Mouse (Mus musculus) right cerebral cortex, adult 18-20 months (tissue): Measurements from ENCODE around the gene Ing3.

Experiments
- DNase-seq: peaks from one replicate; pipeline ENCODE4 v3.0.0; 2022; ENCODE audit warnings: mixed read lengths

Ing3 gene

GRCm38 (mm10) chr6:21993070-21993469 is 43.7 kb downstream of the Ing3 start:
- no peak for DNase-seq

GRCm38 (mm10) chr6:21998131-21998530 is 48.8 kb downstream of the Ing3 start:
- DNase-seq = no peak

GRCm38 (mm10) chr6:21999025-21999424 is 49.7 kb downstream of the Ing3 start:
- DNase-seq = no peak

- DNase-seq = no peak
Measured at GRCm38 (mm10) chr6:22000086-22000485, 50.7 kb downstream of the Ing3 start.

- DNase-seq = no peak
Measured at GRCm38 (mm10) chr6:22000881-22001280, 51.5 kb downstream of the Ing3 start.

DNA sequence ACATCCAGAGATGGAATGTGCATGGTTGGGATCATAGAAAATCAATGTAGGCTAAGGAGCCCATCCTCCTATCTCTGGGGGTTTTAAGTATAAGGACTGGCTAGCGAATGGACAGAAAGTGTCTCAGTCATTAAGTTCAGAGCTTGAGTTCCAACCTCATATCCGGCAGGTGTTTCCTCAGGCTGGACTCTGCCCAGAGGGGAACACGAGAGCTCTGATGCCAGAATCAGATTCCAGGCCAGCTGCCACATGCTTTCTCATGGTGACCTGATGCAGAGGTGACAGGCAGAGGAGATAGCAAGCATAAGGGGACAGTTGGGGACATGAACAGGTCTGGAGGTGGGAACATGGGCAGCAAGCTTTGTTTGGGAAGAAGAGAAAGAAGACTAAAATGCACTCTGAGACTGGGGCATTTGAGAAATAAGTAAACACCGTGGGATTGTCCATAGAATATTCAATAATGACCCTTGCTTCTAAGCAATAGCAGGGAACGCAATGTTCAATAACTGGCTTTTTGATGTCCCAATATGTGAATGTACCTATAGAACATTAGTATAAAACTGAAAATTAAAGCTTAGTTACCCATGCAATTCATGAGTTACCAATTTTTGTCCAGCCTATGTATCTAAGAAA is 52.0 kb downstream of the Ing3 start:
- DNase-seq = no peak

DNA sequence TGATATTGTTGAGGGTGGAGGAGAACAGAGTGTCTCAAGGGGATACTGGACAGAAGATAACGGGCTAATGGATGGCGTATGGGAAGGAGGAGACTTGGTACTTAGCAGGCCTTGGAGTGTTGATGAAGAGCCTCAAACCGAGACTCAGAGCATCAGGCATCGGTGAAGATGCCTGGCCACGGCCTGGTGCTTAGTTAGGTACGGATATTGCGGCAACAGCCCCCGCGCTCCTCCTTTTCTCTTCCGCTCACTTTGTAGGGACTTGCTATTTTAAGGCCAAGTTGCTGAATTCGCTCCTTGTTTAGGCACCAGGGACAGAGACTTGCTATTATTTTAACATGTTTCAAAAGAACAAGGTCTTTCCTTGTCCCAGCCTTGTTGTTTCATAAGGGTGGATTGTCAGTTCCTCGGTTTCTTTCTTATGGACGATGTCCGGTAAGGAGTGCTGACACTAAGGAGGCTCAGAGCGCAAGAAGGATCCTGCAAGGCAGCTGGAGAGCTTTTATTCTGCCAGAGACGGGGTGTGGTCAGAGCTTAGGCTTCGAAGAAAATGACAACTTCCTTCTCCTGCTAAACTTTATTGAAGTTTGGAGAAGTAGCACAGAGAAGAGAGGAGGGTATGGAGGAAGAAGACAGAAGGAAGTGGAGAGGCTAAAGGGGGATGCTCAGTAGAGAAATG is 53.3 kb downstream of the Ing3 start:
- DNase-seq = no peak

- DNase-seq = no peak
Measured at GRCm38 (mm10) chr6:22003200-22003587, 53.8 kb downstream of the Ing3 start.

GRCm38 (mm10) chr6:22003959-22004543 is 54.7 kb downstream of the Ing3 start:
- DNase-seq = no peak

DNA sequence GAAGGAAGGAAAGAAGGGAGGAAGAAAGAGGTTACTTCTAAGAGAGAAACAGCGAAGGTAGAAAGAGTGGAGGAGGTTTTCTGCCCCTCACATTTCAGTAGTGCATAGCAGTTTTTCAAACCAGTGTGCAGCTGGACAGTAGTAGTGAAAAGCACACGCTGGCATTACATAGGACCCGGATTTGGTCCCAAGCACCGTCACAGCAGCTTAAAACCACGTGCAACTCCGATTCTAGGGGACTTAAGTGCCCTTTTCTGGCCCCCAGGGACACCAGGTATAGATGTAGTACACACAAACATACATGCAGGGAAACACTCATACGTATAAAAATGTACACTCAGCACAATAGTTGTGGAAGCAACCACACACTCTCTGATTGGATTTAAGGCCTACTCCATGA is 59.0 kb downstream of the Ing3 start:
- DNase-seq = no peak

GRCm38 (mm10) chr6:22010258-22010657 is 60.9 kb downstream of the Ing3 start:
- no peak for DNase-seq

GRCm38 (mm10) chr6:22010761-22011281 is 61.5 kb downstream of the Ing3 start:
- no peak for DNase-seq

- no peak for DNase-seq
Measured at GRCm38 (mm10) chr6:22011546-22011945, 62.2 kb downstream of the Ing3 start.

DNA sequence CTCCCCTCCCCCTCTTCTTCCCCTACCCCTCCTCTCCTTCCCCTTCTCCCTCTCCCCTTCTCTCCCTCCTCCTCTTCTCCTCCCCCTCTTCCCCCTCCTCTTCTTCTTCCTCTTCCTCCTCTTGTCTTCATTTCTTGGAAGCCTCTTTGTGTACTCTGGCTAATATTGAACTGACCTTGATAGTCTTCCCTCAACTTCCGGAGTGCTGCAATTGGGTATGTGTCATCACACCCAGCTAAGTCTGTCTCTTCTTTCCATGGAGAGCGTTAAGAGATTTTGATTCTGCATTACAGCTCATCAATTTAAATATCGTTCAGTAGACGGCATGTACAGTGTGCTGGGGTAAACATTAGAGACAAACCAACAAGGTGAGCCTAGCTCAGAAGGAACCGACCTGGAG is 62.7 kb downstream of the Ing3 start:
- no peak for DNase-seq

DNA sequence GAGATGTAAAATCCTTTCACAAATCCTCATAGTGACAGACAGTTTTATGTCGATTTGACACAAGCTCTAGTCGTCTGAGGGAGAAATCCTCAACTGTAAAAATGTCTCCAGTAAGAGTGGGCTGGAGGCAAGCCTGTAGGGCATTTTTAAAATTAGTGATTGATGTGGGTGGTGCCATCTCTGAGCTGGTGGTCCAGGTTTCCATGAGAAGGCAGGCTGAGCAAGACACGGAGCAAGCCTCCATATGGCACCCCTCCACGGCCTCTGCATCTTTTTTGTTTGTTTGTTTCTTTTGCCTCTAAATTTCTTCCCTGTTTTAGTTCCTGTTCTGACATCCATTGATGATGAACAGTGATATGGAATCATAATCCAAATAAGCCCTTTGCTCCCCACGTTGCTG is 63.1 kb downstream of the Ing3 start:
- no peak for DNase-seq

GRCm38 (mm10) chr6:22013394-22013793 is 64.0 kb downstream of the Ing3 start:
- DNase-seq = no peak

GRCm38 (mm10) chr6:22014291-22014911 is 65.0 kb downstream of the Ing3 start:
- no peak for DNase-seq

DNA sequence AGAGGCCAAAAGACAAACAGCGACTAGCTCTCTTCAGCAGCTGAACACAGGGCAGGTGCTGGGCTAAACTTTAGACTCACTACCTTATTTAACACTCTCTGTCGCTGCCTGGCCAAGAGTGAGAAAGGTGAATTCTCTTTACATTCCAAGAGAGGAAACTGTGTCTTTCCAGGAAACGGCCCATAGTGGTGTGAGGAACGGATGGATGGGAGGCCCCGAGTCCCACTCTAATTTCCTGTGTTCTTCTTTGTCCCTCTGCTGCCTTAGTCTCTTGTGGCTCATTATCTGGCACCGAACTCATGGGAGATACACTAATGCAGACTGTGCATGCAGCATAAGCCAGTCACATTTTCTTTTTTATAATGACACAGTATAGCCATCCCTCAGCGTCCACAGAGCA is 68.3 kb downstream of the Ing3 start:
- DNase-seq = no peak

GRCm38 (mm10) chr6:22018768-22019445 is 69.5 kb downstream of the Ing3 start:
- no peak for DNase-seq

DNA sequence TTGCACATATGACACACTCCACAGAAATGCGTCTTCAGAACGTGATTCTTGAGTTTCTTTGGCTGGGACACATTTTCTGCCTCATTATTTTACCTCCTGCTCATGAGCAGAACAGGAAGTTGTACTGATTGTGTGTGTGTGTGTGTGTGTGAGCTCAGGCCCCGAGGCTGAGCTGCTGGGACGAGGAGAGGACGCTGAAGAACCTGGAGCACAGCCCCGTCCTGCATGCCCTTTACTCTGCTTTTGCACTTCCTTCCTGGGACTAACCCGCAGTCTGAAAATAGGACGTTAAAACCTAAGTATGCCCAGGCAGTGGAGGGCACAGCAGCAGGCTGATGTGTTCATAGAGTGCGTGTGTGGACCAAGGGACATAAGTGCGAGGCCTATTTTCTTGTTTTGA is 70.3 kb downstream of the Ing3 start:
- DNase-seq = no peak

DNA sequence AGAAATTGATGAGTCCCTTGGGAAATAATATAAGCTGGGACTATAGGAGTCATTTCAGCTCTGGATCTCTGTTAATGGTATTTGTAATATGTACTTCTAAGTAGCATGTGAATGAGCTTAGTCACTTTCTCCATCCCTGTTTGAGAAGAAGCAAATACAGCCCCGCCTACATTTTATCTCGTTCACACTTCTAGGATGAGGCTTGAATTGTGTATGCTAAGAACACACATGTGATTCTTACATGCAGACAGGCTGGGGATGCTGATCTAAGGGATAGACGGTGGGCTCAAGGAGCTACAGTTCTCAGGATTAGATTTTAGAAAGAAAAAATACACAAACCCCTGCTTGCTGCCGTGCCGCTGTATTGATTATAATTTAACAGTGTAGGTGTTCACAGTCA is 71.3 kb downstream of the Ing3 start:
- DNase-seq = no peak

- DNase-seq = no peak
Measured at GRCm38 (mm10) chr6:22021315-22021714, 71.9 kb downstream of the Ing3 start.

DNA sequence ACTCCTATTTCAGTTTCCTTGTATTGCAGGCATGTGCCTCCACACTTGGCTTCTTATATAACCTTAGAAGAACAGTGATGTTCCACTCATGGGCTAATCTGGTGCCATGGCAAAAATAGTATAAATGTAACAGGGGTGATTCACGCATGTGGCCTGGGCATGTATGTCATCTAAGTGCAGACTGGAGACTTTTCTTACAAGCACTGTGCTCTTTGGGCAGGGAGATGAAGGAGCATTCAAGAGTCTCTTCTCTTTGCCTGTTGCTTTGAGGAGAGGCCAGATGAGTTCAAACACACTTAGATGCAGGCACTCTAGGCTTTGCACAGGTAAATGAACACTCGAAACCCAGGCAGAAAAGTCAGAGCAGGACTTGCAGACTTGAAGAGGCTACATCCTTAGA is 74.8 kb downstream of the Ing3 start:
- DNase-seq = no peak
